Mouse (Mus musculus): ENCODE measurements around the gene Plce1.
A peak's percentile ranks its signal among the peaks of the same experiment; 100 is the strongest.
"Not testable (repeated sequence)": the region's sequence is repeated elsewhere in the genome, so short reads cannot be mapped to it uniquely, and the experiment has no call there.

The Plce1 gene

DNA sequence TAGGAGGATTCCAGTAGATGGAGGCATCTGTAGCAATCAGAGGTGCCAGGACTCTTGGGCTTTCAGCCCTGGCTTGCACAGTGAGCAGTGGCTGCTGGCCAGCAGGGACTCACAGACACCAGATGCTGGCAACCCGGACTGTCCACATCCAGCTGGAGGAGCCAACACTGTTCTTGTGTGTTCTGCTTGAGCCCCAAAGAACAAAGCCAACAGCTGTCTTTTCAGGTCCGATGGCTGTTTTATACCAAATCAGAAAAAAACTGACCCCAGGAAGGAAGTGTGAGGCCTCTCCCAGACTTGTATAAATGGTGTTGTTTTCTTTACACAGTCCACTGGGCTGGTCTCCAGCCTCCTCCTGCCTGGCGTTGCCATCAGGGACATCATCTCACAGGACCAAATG, 158.9 kb downstream of the Plce1 start:
- peak; percentile 12 for DNase-seq (ENCODE audit: low spot score)

DNA sequence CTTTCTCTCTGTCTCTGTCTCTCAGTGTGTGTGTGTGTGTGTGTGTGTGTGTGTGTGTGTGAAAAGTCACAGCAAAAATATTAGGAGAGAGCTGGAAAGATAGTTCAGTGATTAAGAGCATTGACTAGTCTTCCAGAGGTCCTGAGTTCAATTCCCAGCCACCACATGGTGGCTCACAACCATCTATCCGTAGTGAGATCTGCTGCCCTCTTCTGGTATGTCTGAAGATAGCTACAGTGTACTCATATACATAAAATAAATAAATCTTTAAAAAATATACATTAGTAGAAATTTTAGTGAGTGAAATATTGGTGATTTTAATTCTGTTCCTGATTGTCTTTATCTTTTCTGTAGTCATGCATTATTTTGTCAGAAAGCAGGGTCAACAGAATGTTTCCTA, 161.6 kb downstream of the Plce1 start:
- DNase-seq (ENCODE audit: low spot score), result not testable (repeated sequence)

DNA sequence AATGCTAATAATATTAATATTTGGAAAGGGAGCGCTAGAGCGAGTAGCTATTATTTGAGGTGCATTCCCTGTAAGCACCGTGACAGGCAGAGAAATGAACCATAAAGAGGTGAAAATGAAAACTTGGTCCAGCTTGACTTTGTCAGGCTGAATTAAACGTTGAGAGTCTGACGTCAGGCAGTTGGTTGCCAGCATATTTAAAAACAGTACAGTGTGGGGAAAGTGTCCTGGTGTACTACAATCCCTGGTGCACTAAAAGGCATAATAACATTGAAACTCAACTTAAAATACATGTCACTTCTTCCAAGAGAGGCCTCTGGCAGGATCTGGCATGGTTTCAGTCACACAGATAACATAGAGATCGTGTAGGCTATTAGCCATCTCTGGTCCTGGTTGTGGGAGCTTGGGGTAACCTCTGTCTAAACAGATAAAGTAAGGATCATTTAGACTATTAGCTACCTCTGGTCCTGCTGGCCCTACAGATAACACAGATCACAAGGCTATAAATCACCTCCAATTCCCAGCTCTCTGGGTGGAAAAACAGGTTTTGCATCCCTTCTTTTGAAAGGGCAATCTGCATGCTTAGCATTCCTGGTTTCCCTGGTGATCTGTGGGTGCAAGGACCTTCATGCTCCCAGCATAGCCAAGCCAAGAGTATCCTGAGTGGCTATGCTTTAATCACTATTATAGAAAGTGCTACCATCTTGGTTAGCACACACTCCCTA, 164.1 kb downstream of the Plce1 start:
- DNase-seq (ENCODE audit: low spot score), result no peak

DNA sequence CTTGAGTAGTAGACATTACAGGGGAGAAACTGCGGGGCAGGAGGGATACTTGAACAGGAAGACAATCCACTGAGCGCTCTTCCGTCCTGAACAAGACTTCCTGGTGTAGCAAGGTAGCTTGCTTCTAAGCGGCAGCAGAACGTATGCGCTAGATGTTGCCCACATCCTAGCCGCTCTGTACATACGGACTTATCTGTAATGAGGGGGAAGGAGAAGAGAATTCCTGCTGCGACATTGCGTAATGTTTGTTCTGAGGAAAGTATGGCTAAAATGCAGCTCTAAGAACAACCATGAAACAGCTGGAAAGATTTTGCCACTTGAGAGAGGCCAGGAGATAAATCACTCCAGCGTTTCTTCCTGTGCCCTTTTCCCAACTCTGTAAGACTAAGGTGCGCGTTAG, 177.1 kb downstream of the Plce1 start:
- DNase-seq (ENCODE audit: low spot score), result no peak

DNA sequence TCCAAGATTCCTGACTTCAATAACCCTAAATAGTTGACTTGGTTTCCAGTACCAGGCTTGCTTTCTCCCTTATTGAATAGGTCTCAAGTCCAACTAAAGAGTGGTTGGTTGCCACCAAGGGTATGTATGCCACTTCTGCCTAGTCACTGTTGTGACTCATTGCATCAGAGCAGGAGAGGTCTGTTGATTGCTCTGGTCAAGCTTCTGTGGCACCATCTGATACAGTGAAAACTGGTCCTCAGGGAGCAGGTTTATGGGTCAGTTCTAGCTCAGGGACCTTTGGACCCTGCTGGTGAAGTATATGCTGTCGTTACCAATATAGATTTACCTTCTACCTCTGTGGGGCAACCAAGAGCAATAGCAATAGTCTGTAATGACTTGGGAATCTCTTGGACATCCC, 184.5 kb downstream of the Plce1 start:
- DNase-seq (ENCODE audit: low spot score), result no peak

DNA sequence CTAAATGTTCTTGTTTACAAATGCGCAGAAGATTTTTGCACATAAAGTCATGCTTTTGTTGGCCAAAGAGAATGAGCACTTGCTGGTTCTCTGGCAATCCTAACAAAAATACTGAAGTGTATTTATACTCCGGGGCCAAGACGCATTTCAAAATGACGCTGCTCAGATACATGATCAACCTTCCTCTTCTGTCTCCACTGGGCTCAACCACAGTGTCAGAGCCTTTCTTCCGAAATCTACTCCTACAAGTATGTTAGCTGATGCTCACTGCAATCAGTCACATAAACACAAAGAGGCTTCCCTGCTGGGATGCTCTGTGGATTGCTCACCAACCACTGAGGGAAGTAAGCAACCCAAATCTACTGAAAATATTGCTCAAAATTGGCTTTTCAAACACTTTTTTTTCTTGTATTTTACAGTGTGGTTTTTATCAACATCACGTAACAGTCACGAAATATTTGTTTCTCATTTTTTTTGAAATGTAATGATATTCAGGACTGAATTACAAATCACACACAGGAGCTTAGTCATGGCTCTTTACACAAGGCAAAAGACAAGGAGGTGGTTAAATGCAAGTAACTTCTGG, 191.2 kb downstream of the Plce1 start:
- DNase-seq (ENCODE audit: low spot score), result no peak

DNA sequence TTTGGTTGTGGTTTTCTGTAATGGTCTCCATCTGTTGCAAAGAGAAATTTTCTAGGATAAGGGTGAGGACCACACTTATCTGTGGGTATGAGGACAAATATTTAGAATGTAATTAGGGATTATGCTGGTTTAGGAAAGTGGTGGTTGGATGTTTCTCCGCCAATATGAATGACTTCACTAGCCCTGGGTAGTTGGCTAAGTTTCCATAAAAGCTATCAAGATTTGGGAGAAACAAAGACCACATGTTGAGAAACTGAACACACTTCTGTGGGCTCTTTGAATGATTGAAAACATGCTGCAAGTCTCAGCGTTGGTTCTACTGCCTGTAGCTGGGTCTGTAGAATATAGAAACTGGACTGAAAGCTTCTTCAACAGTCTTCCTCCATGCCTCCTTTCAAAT, 193.0 kb downstream of the Plce1 start:
- DNase-seq (ENCODE audit: low spot score), result no peak

DNA sequence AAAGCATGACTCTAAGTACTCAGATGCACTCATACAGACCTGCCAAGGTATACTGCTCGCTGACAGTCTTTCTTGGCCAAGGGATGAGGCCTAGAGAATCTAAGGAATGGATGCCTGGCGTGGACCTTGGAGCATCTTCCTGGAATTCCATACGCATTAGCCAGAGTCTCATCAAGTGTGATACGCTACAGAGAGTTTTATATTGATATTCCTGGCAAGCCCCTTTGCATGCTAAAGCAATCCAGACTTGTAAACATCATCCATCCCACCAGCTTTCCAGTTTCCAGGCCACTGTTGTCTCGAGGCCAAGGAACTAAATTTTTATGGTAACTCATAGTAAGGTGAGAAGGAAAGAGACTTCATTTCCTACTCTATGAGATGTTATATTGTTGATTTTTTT, 197.7 kb downstream of the Plce1 start:
- DNase-seq (ENCODE audit: low spot score), result no peak

DNA sequence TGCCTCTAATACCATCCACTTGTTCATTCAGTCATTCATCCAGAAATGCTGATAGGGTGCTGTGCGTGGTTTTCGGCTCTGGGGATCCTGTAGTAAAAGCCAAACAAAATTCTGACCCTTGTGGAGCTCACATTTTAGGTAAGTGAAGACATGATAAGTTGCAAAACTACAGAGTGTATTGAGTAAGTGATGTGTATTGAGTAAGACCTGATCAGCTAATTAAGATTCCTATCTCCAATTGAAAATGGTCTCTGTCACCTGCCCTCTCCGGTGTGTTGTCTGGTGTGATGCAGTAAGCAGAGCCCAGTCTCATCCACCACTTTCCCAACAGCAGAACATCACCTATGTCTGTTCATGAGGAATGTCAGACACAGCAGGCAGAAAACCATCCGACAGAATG, 198.6 kb downstream of the Plce1 start:
- DNase-seq (ENCODE audit: low spot score), result no peak

DNA sequence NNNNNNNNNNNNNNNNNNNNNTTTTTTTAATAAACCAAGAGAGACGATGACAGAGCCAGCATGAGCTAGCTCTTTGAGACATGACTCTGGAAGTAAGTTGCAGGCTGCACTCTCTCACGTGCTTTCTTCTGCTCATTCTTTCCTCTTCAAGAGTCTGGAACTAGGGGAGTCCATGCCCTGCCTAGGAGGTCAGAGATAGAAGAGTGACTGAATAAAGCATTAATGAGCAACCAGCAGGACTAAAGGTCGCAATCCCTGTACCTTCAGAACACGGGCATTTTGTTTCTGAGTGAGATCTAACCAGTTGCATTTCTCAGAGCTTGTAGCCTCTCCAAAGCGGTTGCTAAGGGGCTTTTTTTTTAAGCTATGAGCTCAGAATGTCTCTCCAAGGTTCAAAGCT, 206.4 kb downstream of the Plce1 start:
- no peak for DNase-seq (ENCODE audit: low spot score)

DNA sequence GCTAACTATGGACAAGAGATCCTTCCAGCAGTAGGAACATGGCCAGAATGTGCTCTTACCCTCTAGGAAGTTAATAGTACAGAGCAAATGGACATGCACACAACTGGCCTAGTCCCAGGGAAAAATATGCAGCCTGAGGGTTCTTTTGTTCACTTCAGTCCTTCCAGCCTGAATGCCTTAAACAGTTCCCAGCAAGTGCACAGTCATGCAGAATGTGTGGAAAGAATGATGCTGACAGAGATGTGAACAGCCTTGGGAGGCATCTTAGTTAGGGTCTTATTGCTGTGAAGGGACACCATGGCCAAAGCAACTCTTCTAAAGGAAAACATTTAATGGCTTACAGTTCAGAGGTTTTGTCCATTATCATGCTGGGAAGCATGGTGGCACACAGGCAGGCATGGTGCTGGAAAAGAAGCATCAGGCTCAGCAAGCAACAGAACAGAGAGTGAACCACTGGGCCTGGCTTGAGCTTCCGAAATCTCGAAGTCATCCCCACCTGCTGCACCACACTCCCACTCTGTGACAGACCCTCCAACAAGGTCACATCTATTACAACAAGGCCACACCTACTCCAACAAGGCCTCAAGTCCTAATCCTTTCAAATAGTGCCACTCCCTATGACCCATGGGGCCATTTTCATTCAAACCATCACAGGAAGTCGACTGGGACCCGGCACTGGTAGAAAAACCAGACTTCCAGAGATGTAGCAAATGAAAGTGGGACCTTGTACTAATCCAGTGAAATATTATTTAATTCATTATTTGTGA, 208.0 kb downstream of the Plce1 start:
- DNase-seq (ENCODE audit: low spot score), result no peak

DNA sequence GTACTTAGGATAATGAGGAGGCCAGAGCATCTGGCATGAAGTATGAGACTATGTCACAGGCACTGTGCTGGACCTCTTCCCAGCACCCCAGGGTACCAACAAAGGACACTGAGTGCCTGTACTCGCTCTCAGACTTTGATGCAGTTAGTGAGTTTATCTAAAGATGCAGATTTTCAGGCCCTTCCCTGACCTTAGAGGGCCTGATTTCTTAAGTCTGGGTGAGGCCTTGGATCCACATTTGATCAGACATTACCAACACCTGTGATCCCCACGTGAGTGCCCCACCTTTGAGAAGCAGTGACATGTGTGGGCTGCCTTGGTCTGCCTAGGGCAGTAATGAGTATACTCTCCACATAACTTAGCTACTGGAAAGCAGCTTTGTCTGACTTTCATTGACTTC, 209.4 kb downstream of the Plce1 start:
- DNase-seq (ENCODE audit: low spot score), result no peak

DNA sequence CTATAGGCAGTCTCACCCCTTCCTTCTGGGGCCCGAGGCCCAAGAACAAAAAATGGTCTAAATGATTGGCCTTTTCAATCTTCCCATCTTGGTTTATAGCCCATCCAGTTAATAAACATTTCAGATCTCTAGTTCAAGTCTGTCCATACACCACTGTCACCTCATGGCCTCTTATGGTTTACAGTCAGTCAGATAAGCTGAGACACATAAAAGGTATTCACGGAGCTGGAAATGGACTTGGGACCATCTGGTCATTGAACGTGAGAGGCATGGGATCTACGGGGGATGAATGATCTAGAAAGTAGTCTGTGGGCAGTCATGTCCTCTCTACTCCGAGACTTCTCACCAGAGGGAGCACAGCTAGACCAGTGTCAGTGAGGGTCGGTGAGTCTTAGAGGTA, 210.6 kb downstream of the Plce1 start:
- no peak for DNase-seq (ENCODE audit: low spot score)

DNA sequence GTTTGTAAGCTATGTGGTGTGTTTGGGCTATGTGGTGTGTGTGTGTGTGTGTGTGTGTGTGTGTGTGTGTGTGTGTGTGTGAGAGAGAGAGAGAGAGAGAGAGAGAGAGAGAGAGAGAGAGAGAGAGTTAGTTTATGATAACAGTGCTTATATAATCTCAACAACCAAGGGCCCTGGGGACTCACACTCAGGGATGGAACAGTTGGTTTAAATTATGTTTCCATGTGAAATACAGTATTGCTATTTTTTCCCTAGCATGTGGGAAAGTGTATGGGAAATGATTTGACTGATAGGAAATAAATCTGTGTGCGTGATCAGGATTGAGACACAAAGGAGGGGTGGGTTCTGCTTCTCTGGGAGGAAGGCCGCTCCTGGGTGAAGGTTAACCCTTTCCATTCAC, 212.4 kb downstream of the Plce1 start:
- DNase-seq (ENCODE audit: low spot score), result no peak

DNA sequence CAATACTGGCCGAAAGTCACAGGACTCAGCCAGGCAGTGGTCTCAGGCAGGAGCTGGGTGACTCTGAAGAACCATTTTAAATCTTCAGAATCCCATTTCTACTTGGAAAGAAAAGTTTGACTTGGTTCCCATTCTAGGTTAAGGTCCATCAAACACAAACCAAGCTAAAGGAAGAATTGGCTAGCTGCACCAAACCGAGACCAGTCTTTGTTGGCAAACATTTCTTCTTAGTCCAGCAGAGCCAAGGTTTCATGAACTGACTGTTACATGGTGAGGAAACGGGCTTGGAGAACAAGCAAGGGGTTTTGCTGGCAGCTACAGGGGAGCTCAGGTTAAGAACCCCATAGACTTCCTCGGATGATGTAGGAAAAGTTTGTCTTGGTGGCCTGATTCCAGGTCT, 212.9 kb downstream of the Plce1 start:
- DNase-seq (ENCODE audit: low spot score), result no peak

DNA sequence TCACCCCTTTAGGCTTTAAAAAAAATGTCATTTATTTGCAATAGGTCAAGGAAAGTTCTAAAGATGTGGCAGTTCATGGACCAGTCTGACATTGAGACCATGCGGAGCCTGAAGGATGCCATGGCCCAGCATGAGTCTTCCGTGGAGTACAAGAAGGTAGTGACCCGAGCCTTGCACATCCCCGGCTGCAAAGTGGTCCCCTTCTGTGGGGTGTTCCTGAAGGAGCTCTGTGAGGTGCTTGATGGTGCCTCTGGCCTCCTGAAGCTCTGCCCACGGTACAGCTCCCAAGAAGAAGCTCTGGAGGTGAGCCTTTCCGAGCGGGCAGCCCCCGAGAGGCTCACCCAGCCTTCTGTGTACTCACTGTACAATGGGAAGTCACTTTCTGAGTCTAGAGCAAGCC, 220.9 kb downstream of the Plce1 start:
- DNase-seq (ENCODE audit: low spot score), result no peak

DNA sequence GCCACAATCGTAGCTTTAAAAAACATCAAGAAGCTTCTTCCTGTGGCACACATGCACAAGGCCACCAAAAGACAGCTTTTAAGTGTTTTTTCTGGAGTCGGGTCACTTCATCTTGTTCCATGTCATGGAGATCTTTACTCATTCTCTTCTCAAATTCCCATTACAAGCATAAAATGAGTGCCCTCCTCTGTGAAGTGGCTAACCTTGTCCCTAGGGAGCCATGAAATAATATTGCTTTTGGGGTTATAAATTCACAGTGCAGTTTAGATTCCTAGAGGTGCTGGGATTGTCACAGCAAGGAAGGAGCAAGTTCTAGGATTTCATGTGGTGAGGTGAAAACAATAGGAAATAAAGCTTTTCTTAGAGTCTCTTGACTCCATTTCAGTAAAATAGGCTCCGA, 223.8 kb downstream of the Plce1 start:
- no peak for DNase-seq (ENCODE audit: low spot score)

DNA sequence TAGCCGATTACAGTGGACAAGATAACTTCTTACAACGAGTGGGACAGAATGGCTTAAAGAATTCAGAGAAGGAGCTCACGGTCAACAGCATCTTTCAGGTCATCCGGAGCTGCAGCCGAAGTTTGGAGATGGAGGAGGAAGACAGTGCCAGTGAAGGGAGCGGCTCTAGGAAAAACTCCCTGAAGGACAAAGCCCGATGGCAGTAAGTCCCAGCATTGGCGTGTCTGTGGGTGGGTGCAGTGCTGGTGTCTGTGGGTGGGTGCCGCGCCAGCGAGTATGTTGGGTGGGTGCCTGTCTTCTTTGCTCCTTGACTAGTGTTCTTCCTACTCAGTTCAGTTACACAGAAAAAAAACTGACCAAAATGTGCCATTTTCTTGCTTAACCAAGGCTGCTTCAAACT, 224.3 kb downstream of the Plce1 start:
- no peak for DNase-seq (ENCODE audit: low spot score)

DNA sequence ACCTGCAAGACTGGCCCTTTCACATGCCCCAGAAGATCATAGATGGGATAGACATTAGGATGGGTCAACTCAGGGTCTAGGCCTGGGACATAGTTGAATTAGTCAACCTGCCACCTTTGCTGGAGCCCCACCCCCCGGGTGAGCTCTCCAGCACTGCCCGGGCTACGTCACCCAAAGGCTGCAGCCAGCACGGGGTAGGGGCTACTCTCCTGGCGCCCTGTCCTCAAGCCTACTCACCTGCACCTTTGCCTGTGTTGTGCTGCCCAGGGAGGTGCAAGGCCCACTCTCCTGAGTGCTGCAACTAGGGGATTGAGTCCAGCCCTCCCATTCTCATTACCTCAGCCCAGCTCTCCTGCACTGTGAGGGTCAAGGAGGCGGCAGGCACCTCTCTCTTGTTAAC, 225.5 kb downstream of the Plce1 start:
- DNase-seq (ENCODE audit: low spot score), result no peak

DNA sequence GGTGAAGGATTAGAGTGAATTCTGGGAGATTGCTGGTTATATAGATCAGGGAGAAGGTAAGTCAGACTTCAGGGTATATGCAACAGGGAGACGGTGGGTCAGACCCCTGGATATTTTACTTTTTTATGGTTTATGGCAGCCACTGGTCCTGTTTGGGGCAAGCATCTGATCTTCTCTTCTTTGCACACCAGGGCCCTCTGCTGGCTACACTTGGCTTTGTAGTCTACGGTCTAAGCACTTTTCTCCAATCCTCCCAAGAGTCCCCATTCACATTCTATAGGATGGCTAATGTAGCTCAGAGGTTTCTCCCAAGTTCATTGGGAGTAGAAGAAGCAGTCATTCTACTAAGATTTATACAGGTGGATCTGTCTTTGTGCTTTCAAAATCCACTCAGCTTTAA, 228.5 kb downstream of the Plce1 start:
- peak; percentile 34 for DNase-seq (ENCODE audit: low spot score)

DNA sequence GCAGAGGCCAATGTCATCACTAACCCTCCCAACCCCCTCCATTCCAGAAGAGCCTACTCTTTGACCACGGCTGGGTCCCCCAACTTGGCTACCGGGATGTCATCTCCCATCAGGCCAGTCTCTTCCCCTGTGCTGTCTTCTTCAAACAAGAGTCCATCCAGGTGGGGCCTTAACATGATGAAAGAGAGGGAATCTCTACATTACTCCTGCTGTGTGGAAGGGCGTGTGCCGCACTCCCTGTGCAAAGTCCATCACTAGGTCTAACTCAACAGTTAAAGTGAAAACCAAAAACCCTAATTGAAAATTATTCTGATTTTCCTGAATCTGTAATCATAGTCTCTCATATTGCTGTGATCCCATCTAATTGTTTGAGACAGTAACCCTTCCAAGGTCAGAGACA, 240.9 kb downstream of the Plce1 start:
- DNase-seq (ENCODE audit: low spot score), result no peak

DNA sequence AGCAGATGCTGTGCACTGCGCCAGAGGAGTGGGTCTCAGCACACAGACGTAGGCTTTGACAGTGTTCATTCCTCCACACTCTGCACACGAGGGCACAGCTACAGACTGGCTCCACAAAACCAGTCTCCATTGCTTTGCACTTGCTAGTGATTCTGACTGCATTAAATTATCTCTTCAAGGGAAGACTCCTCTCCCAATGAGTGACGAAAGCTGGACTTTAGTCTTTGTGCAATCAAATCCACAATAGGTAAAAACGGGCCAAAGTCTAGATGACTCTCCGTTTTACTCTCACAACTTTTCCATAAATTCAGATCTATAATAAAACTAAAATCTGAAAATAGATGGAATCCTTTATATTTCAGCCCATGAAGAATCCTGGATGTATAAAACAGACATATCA, 242.1 kb downstream of the Plce1 start:
- no peak for DNase-seq (ENCODE audit: low spot score)

DNA sequence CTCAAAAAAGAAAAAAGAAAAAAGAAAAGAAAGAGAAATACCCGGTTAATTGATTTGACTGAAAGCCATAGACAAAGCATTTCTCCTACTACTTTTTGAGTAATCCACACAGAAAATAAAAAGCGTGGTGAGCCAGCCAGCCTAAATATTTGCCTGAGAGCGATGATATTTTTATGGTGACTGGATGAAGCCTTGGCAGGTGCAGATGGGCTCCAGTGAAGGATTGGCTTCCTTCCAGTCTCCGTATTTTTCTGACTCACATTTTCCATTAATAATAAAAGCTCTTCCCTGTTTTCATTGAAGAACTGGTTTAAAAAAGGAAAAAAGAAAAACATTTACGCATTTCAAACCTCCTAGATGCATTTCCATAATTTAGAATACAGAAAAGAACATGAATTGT, 243.1 kb downstream of the Plce1 start:
- no peak for DNase-seq (ENCODE audit: low spot score)

DNA sequence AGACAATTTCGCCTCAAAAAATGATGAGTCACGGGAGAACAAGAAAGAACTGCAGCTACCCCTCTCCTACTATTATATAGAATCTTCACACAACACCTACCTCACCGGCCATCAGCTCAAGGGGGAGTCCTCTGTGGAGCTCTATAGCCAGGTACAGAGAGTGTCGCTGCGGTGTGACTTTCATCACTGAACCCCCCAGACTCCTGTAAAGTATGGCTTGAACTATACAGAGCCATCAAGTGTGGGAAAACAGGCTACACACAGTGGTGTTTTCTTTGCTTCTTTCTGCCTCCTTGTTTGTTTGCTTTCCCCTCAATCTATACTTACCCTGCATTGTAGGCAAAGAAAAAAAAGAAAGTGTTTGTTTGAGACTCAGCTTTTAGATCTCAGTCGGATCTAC, 247.9 kb downstream of the Plce1 start:
- no peak for DNase-seq (ENCODE audit: low spot score)
